Mouse (Mus musculus) spleen, postnatal 4 days (tissue): ENCODE results near the gene B9d2.

Experiments
- DNase-seq, 2 experiments: peaks; one replicate each; pipeline ENCODE4 v3.0.0; 2022; ENCODE audit warnings: low spot score in 2 of 2

Gene B9d2

DNA sequence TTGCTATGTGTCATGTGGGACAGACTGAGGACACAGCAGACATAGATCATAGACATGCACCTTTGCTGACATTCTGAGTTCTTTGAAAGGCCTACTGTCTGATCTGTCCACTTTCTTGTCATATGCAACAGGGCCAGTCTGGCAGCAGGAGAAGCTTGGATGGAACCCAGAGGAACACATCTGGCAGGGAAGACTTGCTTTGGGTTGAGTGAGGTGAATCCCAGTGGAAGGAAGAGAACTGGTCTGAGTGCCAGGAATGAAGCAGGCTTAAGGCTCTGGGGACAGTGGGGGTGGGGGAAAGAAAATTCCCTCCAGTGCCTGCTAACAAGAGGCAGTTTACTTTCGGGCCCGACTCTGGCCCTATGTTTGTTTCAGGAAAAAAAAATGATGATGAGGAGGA is 49.3 kb downstream of the B9d2 start:
- DNase-seq = no peak

DNA sequence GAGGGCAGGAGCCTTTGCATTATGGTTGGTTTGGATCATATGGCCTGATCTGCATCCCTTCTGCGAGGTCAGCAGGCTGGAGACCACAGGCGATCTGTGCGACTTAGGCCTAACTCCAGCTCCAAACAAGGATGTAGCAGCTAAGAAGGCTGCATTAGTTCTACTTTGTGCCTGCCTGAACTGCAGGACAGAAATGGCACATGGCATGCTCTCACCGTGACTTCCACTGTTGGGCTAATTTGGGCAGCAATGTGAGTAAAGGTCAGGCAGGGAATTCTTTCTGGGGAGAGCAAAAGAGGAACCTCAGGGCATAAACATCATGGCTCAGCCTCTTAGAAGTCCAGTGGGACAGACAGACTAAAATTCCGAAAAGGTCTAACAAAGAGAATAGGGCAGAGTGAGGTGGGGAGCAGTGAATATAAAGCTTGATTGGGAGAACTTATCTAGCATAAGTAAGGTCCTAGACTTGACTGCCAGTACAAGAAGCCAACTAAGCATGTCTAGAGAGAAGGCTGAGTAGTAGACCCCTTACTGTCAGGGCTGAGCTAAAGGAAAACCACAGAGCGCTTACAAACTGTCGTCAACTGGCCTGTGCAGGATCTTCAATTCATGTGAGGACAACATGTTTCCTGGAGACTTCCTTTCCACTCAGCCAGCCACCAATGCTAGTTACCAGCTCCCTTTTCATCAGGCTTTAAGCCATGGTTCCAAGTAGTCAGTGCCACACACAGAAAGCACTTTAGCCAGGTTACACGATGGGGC is 50.9 kb downstream of the B9d2 start:
- no peak for DNase-seq

DNA sequence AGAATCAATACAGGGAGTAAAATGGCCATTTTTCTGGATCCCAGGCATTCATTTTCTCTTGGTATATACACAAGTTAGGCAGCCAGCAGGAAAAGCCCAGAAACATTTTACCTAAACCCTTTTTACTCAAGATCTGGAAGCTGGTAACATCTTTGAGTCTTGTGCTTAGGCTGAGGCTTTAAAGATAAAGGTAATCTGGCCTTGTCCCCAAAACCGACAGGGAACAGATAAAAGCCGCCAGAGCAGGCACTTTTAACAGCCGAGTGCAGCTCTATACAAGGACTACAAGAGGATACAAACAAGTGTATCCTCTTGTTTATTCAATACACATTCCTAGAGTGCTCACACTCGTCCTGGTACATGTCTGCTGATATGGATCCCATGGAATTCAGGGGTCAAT is 54.4 kb downstream of the B9d2 start:
- DNase-seq = no peak
